Mouse (Mus musculus) CD4-positive, CD25-positive, alpha-beta regulatory T cell, adult 2 months (primary cell): ENCODE measurements around the gene Zc3h14.

Experiments used
- DNase-seq: peaks from one replicate; pipeline ENCODE4 v3.0.0-alpha.2; 2012; ENCODE audit warnings: low read depth, low spot score

The Zc3h14 gene

GRCm38 (mm10) chr12:98737801-98738350, 8.9 kb upstream of the Zc3h14 start:
- no peak for DNase-seq

GRCm38 (mm10) chr12:98741011-98741501, 5.7 kb upstream of the Zc3h14 start:
- no peak for DNase-seq

GRCm38 (mm10) chr12:98745626-98746025, 1.1 kb upstream of the Zc3h14 start:
- DNase-seq: no peak

GRCm38 (mm10) chr12:98746131-98746530, 633 bp upstream of the Zc3h14 start:
- peak; percentile 81 for DNase-seq

GRCm38 (mm10) chr12:98747380-98747753, 603 bp downstream of the Zc3h14 start:
- DNase-seq: no peak

DNA sequence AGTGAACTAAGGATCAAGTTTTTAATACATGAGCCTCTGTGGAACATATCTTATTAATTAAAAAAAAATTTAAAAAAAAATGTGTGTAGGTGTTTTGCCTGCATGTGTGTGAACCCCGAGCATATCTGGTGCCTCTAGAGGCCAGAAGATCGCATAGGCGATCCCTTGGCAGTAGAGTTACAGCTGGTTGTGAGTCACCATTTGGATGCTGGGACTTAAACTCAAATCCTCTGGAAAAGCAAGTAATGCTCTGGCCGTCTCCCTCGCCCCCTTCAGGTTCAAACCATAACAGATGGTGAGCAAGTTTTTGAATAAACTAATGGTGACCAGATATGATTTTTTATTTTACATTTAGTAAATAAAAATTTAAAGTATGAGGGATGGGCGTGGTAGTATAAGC, 10.9 kb downstream of the Zc3h14 start:
- DNase-seq: no peak

- DNase-seq: no peak
These were observed 12.9 kb downstream of the Zc3h14 start for GRCm38 (mm10) chr12:98759700-98760099.

DNA sequence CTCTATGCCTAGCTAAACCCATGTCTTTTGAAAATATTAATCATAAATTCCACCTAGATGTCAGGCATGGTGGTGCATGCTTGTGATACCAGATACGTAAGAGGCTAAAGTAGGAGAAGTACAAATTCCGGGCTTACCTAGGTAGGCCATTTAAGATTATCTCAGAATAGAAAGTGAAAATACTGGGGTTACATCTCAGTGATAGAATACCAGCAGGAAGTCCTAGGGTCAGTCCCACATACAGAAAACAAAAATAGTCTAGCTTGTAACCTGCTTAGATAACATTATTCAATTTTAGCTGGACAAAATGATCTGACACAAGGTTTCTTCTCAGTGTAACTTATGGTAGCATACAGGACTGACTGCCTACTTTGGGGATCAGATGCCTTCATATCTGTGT, 19.5 kb downstream of the Zc3h14 start:
- no peak for DNase-seq

DNA sequence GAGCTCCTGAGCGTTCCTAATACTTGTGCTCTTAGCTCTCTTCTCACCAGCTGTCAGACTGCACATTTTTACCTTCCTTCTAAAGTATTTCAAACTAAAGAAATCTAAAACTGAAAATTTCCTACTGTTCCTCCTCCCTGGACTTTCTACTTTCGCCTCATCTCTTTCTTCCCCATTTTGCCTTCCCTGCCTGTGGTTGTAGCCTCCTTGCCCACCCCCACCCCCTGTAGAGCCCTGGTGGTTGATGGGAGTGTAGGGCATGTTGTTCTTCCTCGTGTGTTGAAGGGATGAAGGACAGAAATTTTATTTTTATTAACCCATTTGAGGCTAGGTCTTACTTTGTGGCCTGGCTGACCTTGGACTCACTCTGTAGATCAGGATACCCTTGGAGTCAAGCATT, 30.7 kb downstream of the Zc3h14 start:
- no peak for DNase-seq

- DNase-seq: peak; percentile 35
These were observed 32.4 kb downstream of the Zc3h14 start for GRCm38 (mm10) chr12:98779148-98779547.

- DNase-seq: no peak
These were observed 37.5 kb downstream of the Zc3h14 start for GRCm38 (mm10) chr12:98784251-98784650.

GRCm38 (mm10) chr12:98795731-98796318, 49.1 kb downstream of the Zc3h14 start:
- DNase-seq: no peak

- DNase-seq: peak; percentile 10
These were observed 53.6 kb downstream of the Zc3h14 start for GRCm38 (mm10) chr12:98800334-98800733.

- no peak for DNase-seq
These were observed 55.5 kb downstream of the Zc3h14 start for GRCm38 (mm10) chr12:98802245-98802644.

DNA sequence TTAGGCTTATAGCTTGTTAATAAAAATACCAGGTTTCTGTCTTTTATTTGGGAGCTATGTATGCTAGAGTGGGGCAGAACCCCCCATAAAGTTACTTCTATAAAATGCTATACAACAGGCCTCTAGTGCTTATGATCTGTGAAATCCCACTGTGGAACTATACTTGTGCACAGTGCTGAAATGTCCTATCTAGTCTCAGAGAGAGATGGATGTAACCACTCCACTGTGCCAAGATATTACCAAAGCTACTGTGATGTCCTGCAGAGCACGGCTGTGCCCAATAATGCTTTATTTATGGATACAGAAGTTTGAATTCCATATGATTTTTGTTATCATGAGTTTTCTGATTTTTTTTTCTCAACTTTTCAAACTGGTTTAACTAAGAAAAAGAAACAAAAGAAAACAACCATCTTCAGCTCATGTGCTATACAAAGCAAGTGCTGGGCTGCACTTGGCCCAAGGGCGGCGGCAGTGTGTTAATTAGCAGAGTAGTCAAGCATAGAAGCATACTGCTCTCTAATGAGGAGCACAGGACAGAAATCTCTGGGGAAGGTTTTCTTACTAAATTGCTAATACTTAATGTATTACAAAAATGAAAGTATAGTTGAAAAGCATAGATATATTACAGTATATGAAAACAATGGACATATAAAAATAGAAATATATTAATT, 57.4 kb downstream of the Zc3h14 start:
- DNase-seq: no peak

DNA sequence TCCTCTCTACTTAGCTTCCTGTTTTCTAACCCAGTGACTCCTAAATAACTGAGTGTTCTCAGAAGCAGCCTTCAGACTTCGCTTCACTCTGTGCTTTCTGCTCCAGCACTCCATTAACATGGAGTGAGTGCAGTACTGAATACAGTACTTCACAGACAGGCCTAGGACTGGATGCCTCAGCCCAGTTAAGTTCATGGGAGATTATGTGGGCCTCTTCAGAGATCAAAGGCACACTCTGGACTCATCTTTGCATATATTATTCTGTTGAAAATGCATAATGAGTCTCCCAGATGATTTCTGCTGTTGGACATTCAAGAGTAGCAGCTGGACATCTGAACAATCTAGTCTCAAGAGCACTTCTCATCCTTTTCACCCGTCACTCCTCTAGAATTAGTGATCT, 74.0 kb downstream of the Zc3h14 start:
- no peak for DNase-seq

DNA sequence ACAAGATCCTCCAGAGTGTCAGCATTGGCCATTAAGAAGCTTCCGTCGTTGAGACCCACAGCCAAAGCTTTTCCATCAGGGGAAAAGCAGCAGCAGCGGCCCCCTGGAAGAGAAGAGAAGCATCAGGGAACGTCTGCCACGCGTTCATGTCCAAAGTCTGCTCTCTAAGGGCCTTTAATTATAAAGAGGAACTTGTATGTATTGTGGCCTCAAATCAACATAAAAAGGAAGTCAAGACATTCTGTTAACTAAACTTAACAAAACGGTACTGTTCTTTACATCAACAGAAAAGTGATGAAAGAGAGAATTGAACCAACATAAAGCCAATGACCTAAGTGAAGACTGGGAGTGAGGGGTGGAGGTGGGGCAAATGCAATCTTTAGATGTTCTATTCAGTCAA, 84.4 kb downstream of the Zc3h14 start:
- DNase-seq: no peak

DNA sequence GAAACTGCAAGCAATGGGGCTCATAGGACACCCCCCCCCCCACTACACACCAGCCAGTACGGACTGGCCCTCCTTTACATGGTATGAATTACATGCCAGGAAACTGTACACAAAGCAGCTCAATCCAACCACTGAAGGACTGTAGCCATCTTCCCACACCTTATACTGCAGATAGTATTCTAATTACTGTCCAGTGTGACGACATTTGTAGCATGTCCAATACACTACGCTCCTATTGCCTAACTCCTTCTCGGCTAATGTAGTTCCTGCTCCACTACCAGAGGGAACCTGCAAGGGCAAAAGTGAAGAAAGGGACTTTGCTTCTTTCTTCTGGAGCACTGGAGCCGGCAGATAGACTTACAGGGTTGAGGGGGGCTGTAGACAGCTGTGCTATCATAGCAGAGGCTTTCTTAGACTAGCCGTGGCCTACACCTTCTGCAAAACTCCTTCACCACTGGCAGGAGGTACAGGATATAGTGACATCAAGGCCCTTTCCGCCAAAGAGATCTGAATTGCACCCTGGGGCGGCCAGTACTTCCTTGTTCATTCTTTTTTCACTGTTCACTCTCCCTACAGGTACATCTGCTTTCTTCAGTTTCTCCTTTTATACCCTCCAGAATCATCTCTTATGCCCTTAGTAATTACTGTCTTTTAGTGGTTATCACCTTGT, 86.3 kb downstream of the Zc3h14 start:
- no peak for DNase-seq

DNA sequence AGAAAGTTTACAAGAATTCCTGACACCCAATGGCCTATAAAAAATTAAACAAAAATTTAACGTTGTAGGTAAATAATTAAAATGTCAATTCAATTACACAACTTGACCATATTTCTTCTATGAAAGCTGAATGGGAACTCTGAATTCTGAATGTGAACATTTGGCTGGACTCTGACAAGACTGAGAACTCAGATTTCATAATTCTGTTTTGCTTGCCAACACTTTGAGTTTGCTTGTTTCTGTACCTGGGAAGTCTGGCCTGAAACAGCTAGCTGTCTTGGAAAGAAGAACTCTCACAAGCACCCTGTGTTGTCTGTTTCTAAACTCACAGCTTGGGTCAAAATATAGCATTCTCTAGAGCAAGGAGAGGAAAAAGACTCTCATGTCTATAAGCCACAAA, 87.1 kb downstream of the Zc3h14 start:
- DNase-seq: no peak

- no peak for DNase-seq
These were observed 88.1 kb downstream of the Zc3h14 start for GRCm38 (mm10) chr12:98834879-98835278.

- no peak for DNase-seq
These were observed 88.7 kb downstream of the Zc3h14 start for GRCm38 (mm10) chr12:98835466-98835865.
